Comparison of ENCODE assay signal across 8 mouse cellular contexts in genomic region chr5:88564501-88565147, GRCm38 (mm10). TPM values are rescaled to one million over a fixed set of nuclear protein-coding genes. Genes with fewer than 3 reads are reported as not detected.
A peak's percentile ranks its signal among the peaks of the same experiment; 100 is the strongest.
DNase-seq lines count a peak whose midpoint lies in the region; ATAC-seq and TF ChIP-seq lines count a peak whose summit lies in the region.

Rufy3 (plus strand) TSS chr5:88565040.

- H3K4me2 ChIP-seq in hindbrain, embryonic 15.5 days, result peak within 1 kb of the TSS; percentile 82

- H3K9ac ChIP-seq in hindbrain, embryonic 15.5 days, result peak within 1 kb of the TSS; percentile 94

- peaks cover 40% of the 10 kb centered on the region for H3K79me2 ChIP-seq in macrophage (ENCODE audit: inconsistent target)

- WGBS in hindbrain, embryonic 15.5 days, result under 1% methylated on average over 60 of the region's 71 CpGs
- WGBS in macrophage (ENCODE audit: missing documents), result 1% methylated on average over 46 of the region's 71 CpGs

- intact Hi-C loops in left cerebral cortex, adult 2 months (cut with DNase I), result loop anchor here (1.0 kb wide), 1 partner anchor 19 kb away; no protein-coding TSS in a partner anchor

- peak; percentile 53 for TF ChIP-seq CTCF in left cerebral cortex, adult 2 months (IDR thresholded peaks at IDR 0.05)

- DNase-seq in T-cell, adult 2 months (ENCODE audit: low spot score), result peak; percentile 69
- peak; percentile 55 to 64 for DNase-seq in cerebellum, postnatal 36 days
- peak; percentile 87 for DNase-seq in gastrocnemius, adult 18-20 months (ENCODE audit: low spot score)
- DNase-seq in left cerebral cortex, adult 2 months (ENCODE audit: extremely low spot score in 1 of 2, low spot score in 2 of 2), result peak; percentile 79 to 82
- DNase-seq in right cerebral cortex, adult 2 months (ENCODE audit: low spot score in 2 of 2), result peak; percentile 58 to 63
- DNase-seq in urinary bladder, postnatal 10 days (ENCODE audit: low spot score), result peak; percentile 53

- peak within 1 kb of the TSS; percentile 90 for H3K27ac ChIP-seq in hindbrain, embryonic 15.5 days (replicated peaks)
- peak within 1 kb of the TSS; percentile 78 for H3K27ac ChIP-seq in left cerebral cortex, adult 2 months
- H3K27ac ChIP-seq in macrophage, result peak within 1 kb of the TSS; percentile 80

- no peaks in the 10 kb centered on the region for H3K36me3 ChIP-seq in hindbrain, embryonic 15.5 days
- H3K36me3 ChIP-seq in macrophage (ENCODE audit: inconsistent target), result peaks cover 5% of the 10 kb centered on the region; the same call in 1 of the 2 replicates

- H3K27me3 ChIP-seq in hindbrain, embryonic 15.5 days, result no peaks in the 10 kb centered on the region

- H3K4me3 ChIP-seq in hindbrain, embryonic 15.5 days, result peak within 1 kb of the TSS; percentile 72
- peak within 1 kb of the TSS; percentile 80 for H3K4me3 ChIP-seq in left cerebral cortex, adult 2 months
- H3K4me3 ChIP-seq in macrophage (ENCODE audit: inconsistent target), result peak within 1 kb of the TSS; percentile 72

- H3K9me3 ChIP-seq in hindbrain, embryonic 15.5 days, result no peaks in the 10 kb centered on the region

- peaks cover 21% of the 10 kb centered on the region for H3K4me1 ChIP-seq in hindbrain, embryonic 15.5 days (replicated peaks)

- peak; percentile 83 for ATAC-seq in hindbrain, embryonic 15.5 days (ENCODE audit: low FRiP score, low read depth)

RNA-seq across cellular contexts. Expression of gene Rufy3, which starts in this region (rescaled TPM):
- total RNA-seq in gastrocnemius, adult 18-20 months (2021), result 1 to 10 TPM; 6.3 to 7.4 TPM
- 259 and 269 TPM in 2 replicates for polyA plus RNA-seq in hindbrain, embryonic 15.5 days (2015; fragmentation: Nextera tagmentation; extraction: Ambion mirVana)
- total RNA-seq in left cerebral cortex, adult 2 months (2021), result 100 to 1,000 TPM; 175 to 181 TPM
- 1,000 to 10,000 TPM in 1 of 26 experiments, 100 to 1,000 TPM in 25; 549 to 1,041 (median 725) TPM for total RNA-seq in macrophage (2018; cell fraction: chromatin; rRNA removed)
- total RNA-seq in macrophage (2018; cell fraction: cytosol; rRNA removed), result 100 to 1,000 TPM in 8 of 26 experiments, 10 to 100 TPM in 18; 70.3 to 133 (median 93.9) TPM
- total RNA-seq in macrophage (2018; cell fraction: nucleus; rRNA removed), result 100 to 1,000 TPM; 234 to 970 (median 400) TPM
- 44.6 to 92.2 TPM (median 86.4 TPM) in 3 replicates for polyA plus RNA-seq in macrophage (2018)

Comparison
In these comparisons a context has a peak if more than half of its experiments do, and no peak if none do; other contexts are left out.
1. Peak in every context shown above with its lines: DNase-seq, ATAC-seq, H3K4me3 ChIP-seq and H3K27ac ChIP-seq.
2. RNA of gene Rufy3 (total RNA-seq): 175 to 181 TPM in left cerebral cortex, adult 2 months; 6.3 to 7.4 TPM in gastrocnemius, adult 18-20 months; every median in the first group is over 10 times any median in the second.